14 mouse cellular contexts compared by ENCODE assay signal in the genomic region with DNA sequence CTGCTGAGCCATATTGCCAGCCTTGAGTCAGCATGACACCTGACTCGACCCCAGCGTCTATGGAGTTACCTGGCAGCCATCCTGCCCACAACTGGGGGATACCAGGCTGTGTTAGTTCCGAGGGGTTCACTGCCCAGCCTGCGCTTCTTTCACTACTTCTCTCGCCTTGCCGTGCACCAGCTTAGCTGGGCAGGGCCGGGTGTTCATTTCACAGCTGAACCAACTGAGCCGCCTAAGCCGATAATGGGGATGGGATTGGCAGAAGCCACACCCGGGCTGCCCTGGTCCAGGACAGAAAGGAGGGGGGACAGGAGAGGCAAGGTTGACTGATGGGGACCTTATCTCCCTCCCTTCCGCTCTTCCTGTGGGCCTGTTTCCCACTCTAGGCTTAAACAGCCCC. TPM values are rescaled to one million over a fixed set of nuclear protein-coding genes. Genes with fewer than 3 reads are reported as not detected.
DNase-seq lines count a peak whose midpoint lies in the region; ATAC-seq lines count a peak whose summit lies in the region.
"Had no signal": no experiment of that assay in that cellular context is flagged by ENCODE, and none has a peak within 500 bp of the region (broad histone marks: within the 10 kb centered on the region; RNA-seq: fewer than 3 reads in every experiment).

No protein-coding gene starts in this region.

- H3K4me1 ChIP-seq in embryonic facial prominence, embryonic 11.5 days (ENCODE audit: control insufficient read depth, insufficient read depth, low read length): peaks cover 3% of the 10 kb centered on the region
- peaks cover 36% of the 10 kb centered on the region for H3K4me1 ChIP-seq in hindbrain, embryonic 14.5 days (replicated peaks; ENCODE audit: control insufficient read depth, insufficient read depth, low read length)
- peaks cover 58% of the 10 kb centered on the region for H3K4me1 ChIP-seq in neural tube, embryonic 13.5 days (replicated peaks)

- ATAC-seq in embryonic facial prominence, embryonic 11.5 days (replicated peaks; ENCODE audit: insufficient number of reproducible peaks, low FRiP score, low TSS enrichment, low read depth): no peak
- no peak for ATAC-seq in hindbrain, embryonic 14.5 days (ENCODE audit: low FRiP score)
- ATAC-seq in neural tube, embryonic 13.5 days (ENCODE audit: low read depth): no peak

- 63% methylated on average over 11 of the region's 11 CpGs for WGBS in embryonic facial prominence, embryonic 11.5 days
- whole genome bisulfite sequencing in hindbrain, embryonic 14.5 days: 69% methylated on average over 10 of the region's 11 CpGs
- 68% methylated on average over 11 of the region's 11 CpGs for WGBS in neural tube, embryonic 13.5 days

- no peak overlapping the region for H3K9ac ChIP-seq in embryonic facial prominence, embryonic 11.5 days (replicated peaks; ENCODE audit: low read length)
- H3K9ac ChIP-seq in hindbrain, embryonic 14.5 days: peak overlapping the region; percentile 99
- peak overlapping the region; percentile 99 for H3K9ac ChIP-seq in neural tube, embryonic 13.5 days

- peak; percentile 70 for DNase-seq in cerebellum, adult 9-11 months
- DNase-seq in embryonic facial prominence, embryonic 11.5 days (ENCODE audit: low spot score): no peak
- no peak for DNase-seq in hindbrain, embryonic 14.5 days (ENCODE audit: low spot score)
- no peak for DNase-seq in heart, adult 8-10 months (ENCODE audit: low spot score)
- DNase-seq in kidney, postnatal 10 days: no peak
- DNase-seq in adrenal gland, adult 18-20 months (ENCODE audit: low spot score in 2 of 2): no peak
- DNase-seq: adrenal gland, postnatal 14 days; heart, postnatal 14 days had no signal

- H3K9me3 ChIP-seq in embryonic facial prominence, embryonic 11.5 days (replicated peaks; ENCODE audit: control insufficient read depth, low read length): no peaks in the 10 kb centered on the region
- H3K9me3 ChIP-seq in hindbrain, embryonic 14.5 days (ENCODE audit: control insufficient read depth, low read length): no peaks in the 10 kb centered on the region
- no peaks in the 10 kb centered on the region for H3K9me3 ChIP-seq in neural tube, embryonic 13.5 days

- H3K27ac ChIP-seq in embryonic facial prominence, embryonic 11.5 days (replicated peaks; ENCODE audit: low read depth, low read length): no peak overlapping the region
- peak overlapping the region; percentile 94 for H3K27ac ChIP-seq in hindbrain, embryonic 14.5 days
- H3K27ac ChIP-seq in neural tube, embryonic 13.5 days (replicated peaks): peak overlapping the region; percentile 95
- H3K27ac ChIP-seq: macrophage had no signal

- no peak overlapping the region for H3K4me3 ChIP-seq in embryonic facial prominence, embryonic 11.5 days (ENCODE audit: low read depth, low read length)
- H3K4me3 ChIP-seq in hindbrain, embryonic 14.5 days (replicated peaks; ENCODE audit: low read length): peak overlapping the region; percentile 96
- H3K4me3 ChIP-seq in neural tube, embryonic 13.5 days: peak overlapping the region; percentile 98

- H3K36me3 ChIP-seq in embryonic facial prominence, embryonic 11.5 days (replicated peaks; ENCODE audit: control insufficient read depth, insufficient read depth, low read depth, low read length): no peaks in the 10 kb centered on the region
- H3K36me3 ChIP-seq in hindbrain, embryonic 14.5 days (replicated peaks; ENCODE audit: control insufficient read depth, insufficient read depth): no peaks in the 10 kb centered on the region
- H3K36me3 ChIP-seq in neural tube, embryonic 13.5 days: 0 out of 2 replicates have a peak, but pooled peaks cover 5% of the 10 kb centered on the region
- H3K36me3 ChIP-seq: G1E had no signal

- H3K4me2 ChIP-seq in embryonic facial prominence, embryonic 11.5 days (ENCODE audit: low read depth, low read length): peak overlapping the region; percentile 60
- peak overlapping the region; percentile 87 for H3K4me2 ChIP-seq in hindbrain, embryonic 14.5 days (replicated peaks)
- H3K4me2 ChIP-seq in neural tube, embryonic 13.5 days: peak overlapping the region; percentile 87

- H3K27me3 ChIP-seq in embryonic facial prominence, embryonic 11.5 days (ENCODE audit: control insufficient read depth, insufficient read depth, low read length): peaks cover 39% of the 10 kb centered on the region
- no peaks in the 10 kb centered on the region for H3K27me3 ChIP-seq in hindbrain, embryonic 14.5 days (ENCODE audit: control insufficient read depth, insufficient read depth, low read length)
- H3K27me3 ChIP-seq in neural tube, embryonic 13.5 days: peaks cover 10% of the 10 kb centered on the region; the same call in 1 of the 2 replicates

RNA-seq across cellular contexts. Expression of gene Elavl3, which starts 2.5 kb away (rescaled TPM):
- polyA plus RNA-seq in embryonic facial prominence, embryonic 11.5 days (2014; fragmentation: Nextera tagmentation; extraction: Ambion mirVana): 11.2 and 13.7 TPM in 2 replicates
- polyA plus RNA-seq in hindbrain, embryonic 14.5 days (2014; fragmentation: Nextera tagmentation; extraction: Ambion mirVana): 129 and 130 TPM in 2 replicates
- polyA plus RNA-seq in neural tube, embryonic 13.5 days (2015; fragmentation: Nextera tagmentation; extraction: Ambion mirVana): 82.7 and 86.9 TPM in 2 replicates
- under 1 TPM; 0.08 to 0.25 (median 0.11) TPM for total RNA-seq in heart, adult 8-10 months (2022)
- total RNA-seq in adrenal gland, adult 18-20 months (2021): 1 to 10 TPM; 2.7 to 2.8 TPM
- total RNA-seq: liver, adult 2 months had no signal
- polyA plus RNA-seq: liver, adult 2 months; macrophage had no signal

RNA-seq across cellular contexts. Expression of gene Gm49318, which starts 21.7 kb away (rescaled TPM):
- polyA plus RNA-seq in embryonic facial prominence, embryonic 11.5 days (2014; fragmentation: Nextera tagmentation; extraction: Ambion mirVana): not detected in 2 replicates
- not detected in 2 replicates for polyA plus RNA-seq in hindbrain, embryonic 14.5 days (2014; fragmentation: Nextera tagmentation; extraction: Ambion mirVana)
- polyA plus RNA-seq in neural tube, embryonic 13.5 days (2015; fragmentation: Nextera tagmentation; extraction: Ambion mirVana): not detected in 2 replicates
- under 1 TPM in 1 of 4 experiments, not detected in 3; 0.66 TPM for total RNA-seq in heart, adult 8-10 months (2022)
- total RNA-seq in adrenal gland, adult 18-20 months (2021): under 1 TPM in 1 of 2 experiments, not detected in 1; 0.61 TPM
- total RNA-seq: adrenal gland, postnatal 14 days; G1E; gastrocnemius, adult 8-10 months; heart, postnatal 14 days; liver, adult 2 months had no signal
- polyA plus RNA-seq: G1E; liver, adult 2 months; macrophage; urinary bladder, adult 2 months had no signal

RNA-seq across cellular contexts. Expression of gene Zfp653, which starts 21.9 kb away (rescaled TPM):
- 5.5 and 7.1 TPM in 2 replicates for polyA plus RNA-seq in embryonic facial prominence, embryonic 11.5 days (2014; fragmentation: Nextera tagmentation; extraction: Ambion mirVana)
- polyA plus RNA-seq in hindbrain, embryonic 14.5 days (2014; fragmentation: Nextera tagmentation; extraction: Ambion mirVana): 12.4 and 13.3 TPM in 2 replicates
- 16.5 and 16.6 TPM in 2 replicates for polyA plus RNA-seq in neural tube, embryonic 13.5 days (2015; fragmentation: Nextera tagmentation; extraction: Ambion mirVana)
- total RNA-seq in heart, adult 8-10 months (2022): 1 to 10 TPM; 3.0 to 5.0 (median 4.7) TPM
- total RNA-seq in adrenal gland, adult 18-20 months (2021): 1 to 10 TPM; 8.4 to 8.7 TPM

RNA-seq across cellular contexts. Expression of gene Ecsit, which starts 35.9 kb away (rescaled TPM):
- polyA plus RNA-seq in embryonic facial prominence, embryonic 11.5 days (2014; fragmentation: Nextera tagmentation; extraction: Ambion mirVana): 25.2 and 26.6 TPM in 2 replicates
- 49.3 and 54.4 TPM in 2 replicates for polyA plus RNA-seq in hindbrain, embryonic 14.5 days (2014; fragmentation: Nextera tagmentation; extraction: Ambion mirVana)
- polyA plus RNA-seq in neural tube, embryonic 13.5 days (2015; fragmentation: Nextera tagmentation; extraction: Ambion mirVana): 47.9 and 57.8 TPM in 2 replicates
- total RNA-seq in heart, adult 8-10 months (2022): 100 to 1,000 TPM; 101 to 109 (median 106) TPM
- 10 to 100 TPM; 49.0 to 64.4 TPM for total RNA-seq in adrenal gland, adult 18-20 months (2021)

RNA-seq across cellular contexts. Expression of gene Prkcsh, which starts 46.7 kb away (rescaled TPM):
- polyA plus RNA-seq in embryonic facial prominence, embryonic 11.5 days (2014; fragmentation: Nextera tagmentation; extraction: Ambion mirVana): 79.9 and 88.1 TPM in 2 replicates
- polyA plus RNA-seq in hindbrain, embryonic 14.5 days (2014; fragmentation: Nextera tagmentation; extraction: Ambion mirVana): 70.1 and 73.6 TPM in 2 replicates
- polyA plus RNA-seq in neural tube, embryonic 13.5 days (2015; fragmentation: Nextera tagmentation; extraction: Ambion mirVana): 101 and 108 TPM in 2 replicates
- total RNA-seq in heart, adult 8-10 months (2022): 10 to 100 TPM; 61.9 to 67.3 (median 65.5) TPM
- 100 to 1,000 TPM; 132 to 173 TPM for total RNA-seq in adrenal gland, adult 18-20 months (2021)
